17 mouse cellular contexts compared by ENCODE assay signal in genomic region chr1:181370370-181370769, GRCm38 (mm10). TPM values are rescaled to one million over a fixed set of nuclear protein-coding genes. Genes with fewer than 3 reads are reported as not detected.
A peak's percentile ranks its signal among the peaks of the same experiment; 100 is the strongest.
DNase-seq lines count a peak whose midpoint lies in the region; ATAC-seq and TF ChIP-seq lines count a peak whose summit lies in the region.
"Had no signal": no experiment of that assay in that cellular context is flagged by ENCODE, and none has a peak within 500 bp of the region (broad histone marks: within the 10 kb centered on the region; RNA-seq: fewer than 3 reads in every experiment).

No protein-coding gene starts in this region.

- H3K4me3 ChIP-seq in heart, embryonic 14.5 days (ENCODE audit: control insufficient read depth in 1 of 2, insufficient read depth in 1 of 2, low read depth in 1 of 2, low read length in 2 of 2), result no peak overlapping the region
- no peak overlapping the region for H3K4me3 ChIP-seq in embryonic facial prominence, embryonic 15.5 days (replicated peaks)
- no peak overlapping the region for H3K4me3 ChIP-seq in gastrocnemius, adult 2 months
- H3K4me3 ChIP-seq: hindbrain, embryonic 10.5 days; limb, embryonic 13.5 days had no signal

- no peaks in the 10 kb centered on the region for H3K9me3 ChIP-seq in heart, embryonic 14.5 days (ENCODE audit: control insufficient read depth, low read length)
- no peaks in the 10 kb centered on the region for H3K9me3 ChIP-seq in embryonic facial prominence, embryonic 15.5 days (replicated peaks)
- H3K9me3 ChIP-seq: G1E; hindbrain, embryonic 10.5 days; limb, embryonic 13.5 days had no signal

- no peak for TF ChIP-seq CTCF in gastrocnemius, adult 2 months (IDR thresholded peaks at IDR 0.05)

- ATAC-seq in heart, embryonic 14.5 days (ENCODE audit: insufficient number of reproducible peaks, insufficient read depth, low FRiP score, low read depth), result 0 out of 2 replicates have a peak, but pooled peaks have one; percentile 43
- peak; percentile 55; the same call in 1 of the 2 replicates for ATAC-seq in embryonic facial prominence, embryonic 15.5 days (ENCODE audit: insufficient number of reproducible peaks, low FRiP score, low TSS enrichment, low read depth)
- ATAC-seq: midbrain, embryonic 16.5 days had no signal

- 57% methylated on average over 3 of the region's 3 CpGs for WGBS in heart, embryonic 14.5 days
- 33% methylated on average over 3 of the region's 3 CpGs for whole genome bisulfite sequencing in embryonic facial prominence, embryonic 15.5 days

- H3K9ac ChIP-seq in heart, embryonic 14.5 days (ENCODE audit: low read length), result no peak overlapping the region
- no peak overlapping the region for H3K9ac ChIP-seq in embryonic facial prominence, embryonic 15.5 days
- H3K9ac ChIP-seq: limb, embryonic 13.5 days had no signal

- no peak overlapping the region for H3K27ac ChIP-seq in heart, embryonic 14.5 days (replicated peaks in 1 of 2; ENCODE audit: control insufficient read depth in 1 of 2, insufficient read depth in 1 of 2, low read depth in 2 of 2, low read length in 2 of 2)
- no peak overlapping the region for H3K27ac ChIP-seq in embryonic facial prominence, embryonic 15.5 days (replicated peaks)
- H3K27ac ChIP-seq in gastrocnemius, adult 2 months, result no peak overlapping the region
- H3K27ac ChIP-seq: hindbrain, embryonic 10.5 days; limb, embryonic 13.5 days had no signal

- peaks cover 0 to 5% of the 10 kb centered on the region in 2 experiments; a peak in 1 of 4 replicates for H3K4me1 ChIP-seq in heart, embryonic 14.5 days (ENCODE audit: control insufficient read depth in 2 of 2, insufficient read depth in 2 of 2, low read length in 2 of 2)
- 0 out of 2 replicates have a peak, but pooled peaks cover 3% of the 10 kb centered on the region for H3K4me1 ChIP-seq in embryonic facial prominence, embryonic 15.5 days

- no peak for DNase-seq in heart, postnatal 25 days (ENCODE audit: low spot score)
- DNase-seq in left cerebral cortex, postnatal 25 days (ENCODE audit: low spot score in 2 of 2), result peak; percentile 21 to 84
- DNase-seq in left cerebral cortex, postnatal 10 days (ENCODE audit: extremely low spot score in 1 of 2, low spot score in 2 of 2), result no peak
- DNase-seq in 3T3-L1 (ENCODE audit: low read depth, low spot score), result peak; percentile 21
- DNase-seq in gastrocnemius, adult 2 months, result no peak
- DNase-seq in kidney, adult 18-20 months, result no peak
- DNase-seq: heart, adult 11 months; thymus, postnatal 36 days had no signal

- H3K4me2 ChIP-seq in heart, embryonic 14.5 days (ENCODE audit: low read length), result no peak overlapping the region
- H3K4me2 ChIP-seq in embryonic facial prominence, embryonic 15.5 days (replicated peaks), result no peak overlapping the region
- H3K4me2 ChIP-seq: limb, embryonic 13.5 days had no signal

- H3K36me3 ChIP-seq in heart, embryonic 14.5 days (ENCODE audit: control insufficient read depth, insufficient read depth, low read length), result no peaks in the 10 kb centered on the region
- no peaks in the 10 kb centered on the region for H3K36me3 ChIP-seq in embryonic facial prominence, embryonic 15.5 days
- H3K36me3 ChIP-seq: G1E; hindbrain, embryonic 10.5 days; limb, embryonic 13.5 days had no signal

- intact Hi-C loops in heart, postnatal 25 days (cut with DNase I), result no loop called here
- intact Hi-C loops in left cerebral cortex, postnatal 25 days (cut with DNase I), result no loop called here
- intact Hi-C loops in left cerebral cortex, postnatal 10 days (cut with DNase I), result no loop called here
- intact Hi-C loops in gastrocnemius, adult 2 months (cut with DNase I), result no loop called here

- no peaks in the 10 kb centered on the region for H3K27me3 ChIP-seq in heart, embryonic 14.5 days (ENCODE audit: control insufficient read depth, insufficient read depth, low read length)
- no peaks in the 10 kb centered on the region for H3K27me3 ChIP-seq in embryonic facial prominence, embryonic 15.5 days

RNA-seq across cellular contexts. Expression of gene Cnih3, which starts 17.9 kb away (rescaled TPM):
- 0.16 and 0.18 TPM in 2 replicates for polyA plus RNA-seq in heart, embryonic 14.5 days (2014; fragmentation: Nextera tagmentation; extraction: Ambion mirVana)
- not detected for total RNA-seq in heart, postnatal 25 days (2021)
- total RNA-seq in left cerebral cortex, postnatal 25 days (2021), result 10 to 100 TPM; 75.1 to 81.7 TPM
- 10 to 100 TPM; 72.2 to 79.3 TPM for total RNA-seq in left cerebral cortex, postnatal 10 days (2021)
- polyA plus RNA-seq in embryonic facial prominence, embryonic 15.5 days (2015; fragmentation: Nextera tagmentation; extraction: Ambion mirVana), result 1.8 and 2.3 TPM in 2 replicates
- not detected for total RNA-seq in gastrocnemius, adult 2 months (2021)
- total RNA-seq: adrenal gland, adult 18-20 months; megakaryocyte progenitor cell, adult 5-6 weeks had no signal
- polyA plus RNA-seq: G1E; liver, embryonic 16.5 days had no signal

Comparison
In these comparisons a context has a peak if more than half of its experiments do, and no peak if none do; other contexts are left out.
1. DNase-seq: peak in left cerebral cortex, postnatal 25 days (2 of 2) and 3T3-L1 (single experiment); none in heart, postnatal 25 days (single experiment), left cerebral cortex, postnatal 10 days (0 of 2), gastrocnemius, adult 2 months (single experiment) and kidney, adult 18-20 months (single experiment).
2. RNA of gene Cnih3, which starts 17.9 kb away (total RNA-seq): 75.1 to 81.7 TPM in left cerebral cortex, postnatal 25 days and 72.2 to 79.3 TPM in left cerebral cortex, postnatal 10 days; not detected in heart, postnatal 25 days and not detected in gastrocnemius, adult 2 months; every median in the first group is over 10 times any median in the second.